Mouse (Mus musculus) midbrain, embryonic 12.5 days (tissue): ENCODE results near the gene Mdm2. TPM values are rescaled to one million over a fixed set of nuclear protein-coding genes. Genes with fewer than 3 reads are reported as not detected.

ENCODE experiments used
- ATAC-seq: fragments of 200-750 bp; cut with Nextera tagmentation; 2 replicates; pipeline ENCODE4 v1.8.0; 2017; ENCODE audit warnings: low read depth, moderate TSS enrichment, moderate library complexity; ENCODE audit not compliant: low FRiP score
- H3K27ac ChIP-seq: fragments of 300-500 bp; sonication (generic); replicated peaks from 2 replicates; pipeline ENCODE4 v1.5.1; 2016; ENCODE audit warnings: mild to moderate bottlenecking
- H3K27me3 ChIP-seq: fragments of 300-500 bp; sonication (generic); 2 replicates; pipeline ENCODE4 v1.6.1; 2016; ENCODE audit warnings: mild to moderate bottlenecking
- H3K36me3 ChIP-seq: fragments of 300-500 bp; sonication (generic); 2 replicates; pipeline ENCODE4 v1.6.1; 2016
- H3K4me1 ChIP-seq: fragments of 300-500 bp; sonication (generic); 2 replicates; pipeline ENCODE4 v1.6.1; 2016
- H3K4me2 ChIP-seq: fragments of 300-500 bp; sonication (generic); replicated peaks from 2 replicates; pipeline ENCODE4 v1.6.1; 2016; ENCODE audit warnings: mild to moderate bottlenecking, moderate library complexity
- H3K4me3 ChIP-seq: fragments of 300-500 bp; sonication (generic); 2 replicates; pipeline ENCODE4 v1.5.1; 2016; ENCODE audit warnings: mild to moderate bottlenecking
- H3K9ac ChIP-seq: fragments of 300-500 bp; sonication (generic); replicated peaks from 2 replicates; pipeline ENCODE4 v1.6.1; 2016; ENCODE audit warnings: mild to moderate bottlenecking, moderate library complexity
- H3K9me3 ChIP-seq: fragments of 300-500 bp; sonication (generic); 2 replicates; pipeline ENCODE4 v1.6.1; 2016; ENCODE audit warnings: mild to moderate bottlenecking
- WGBS: fragments of 180-500 bp; shearing (Covaris S2); methylation state at CpG from one replicate; pipeline ENCODE4 v1.1.7; 2016; 5-methylcytosine and 5-hydroxymethylcytosine counted together
- polyA plus RNA-seq: library from polyadenylated mRNA; unstranded; fragments of >200 nt; fragmentation: Nextera tagmentation; extraction: Ambion mirVana; gene quantifications from 2 replicates; pipeline ENCODE4 v1.2.1, GENCODE M21; 2016

Gene Mdm2
- polyA plus RNA-seq, 1 experiment from 2014 or later = 74.5 TPM

DNA sequence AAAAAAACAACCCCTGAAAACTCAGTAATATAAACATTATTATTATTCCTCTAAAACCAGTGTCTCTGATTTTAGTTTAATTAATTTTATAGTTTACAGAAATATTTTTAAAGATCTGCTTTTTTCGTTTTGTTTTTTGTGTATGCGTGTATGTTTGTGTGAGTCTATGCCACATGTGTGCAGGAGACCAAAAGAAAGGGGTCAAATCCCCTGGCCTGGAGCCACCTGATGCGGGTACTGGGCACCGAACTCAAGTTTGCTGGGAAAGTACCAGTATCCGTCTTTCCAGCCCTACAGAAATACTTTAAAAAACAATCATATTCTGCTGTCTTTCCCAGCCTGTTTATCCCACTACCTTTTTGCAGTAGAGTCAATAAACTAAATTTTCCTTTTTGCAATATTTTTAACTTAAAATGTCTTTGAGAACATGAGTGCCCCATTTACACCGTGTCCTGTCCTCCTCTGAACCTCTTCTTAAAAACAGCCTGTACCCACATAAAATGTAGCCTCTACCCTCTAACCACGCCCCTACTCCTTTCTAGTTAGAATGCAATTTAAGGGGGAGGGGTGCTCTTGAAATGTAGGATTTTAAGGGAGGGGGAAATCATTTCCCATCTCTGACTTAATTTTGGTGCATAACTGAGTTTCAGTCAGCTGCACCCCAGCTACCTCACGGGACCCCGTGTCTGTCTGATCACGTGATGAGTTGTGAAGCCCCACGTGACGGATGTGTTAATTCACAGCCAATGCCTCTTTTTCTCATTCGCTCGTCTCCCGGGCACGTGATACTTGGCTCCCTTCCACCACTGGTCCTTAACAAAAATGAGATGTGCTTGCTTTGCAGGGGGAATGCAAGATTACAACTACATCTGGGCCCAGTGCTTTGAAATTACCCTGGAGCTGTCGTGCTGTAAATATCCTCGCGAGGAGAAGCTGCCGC, 35.2 kb downstream of the Mdm2 start:
- Histone ChIP-seq H3K27ac (peak overlapping the region; percentile 74; the same call in 1 of the 2 replicates), H3K4me3 (peak overlapping the region; percentile 39), H3K9ac (0 out of 2 replicates have a peak overlapping the region, but pooled peaks have one; percentile 34), H3K4me1 (0 out of 2 replicates have a peak, but pooled peaks cover 8% of the 10 kb centered on the region), H3K4me2 (peak overlapping the region; percentile 61), H3K27me3 (peaks cover 15% of the 10 kb centered on the region), H3K36me3 (no peaks in the 10 kb centered on the region), H3K9me3 (no peaks in the 10 kb centered on the region)
- ATAC-seq = peak; percentile 82
- WGBS = 39% methylated on average over 20 of the region's 20 CpGs

GRCm38 (mm10) chr10:117674359-117675019, 36.1 kb downstream of the Mdm2 start:
- H3K9ac ChIP-seq = no peak overlapping the region
- 79% methylated on average over 3 of the region's 3 CpGs for whole genome bisulfite sequencing
- H3K4me1 ChIP-seq = 0 out of 2 replicates have a peak, but pooled peaks cover 8% of the 10 kb centered on the region
- no peaks in the 10 kb centered on the region for H3K36me3 ChIP-seq
- no peaks in the 10 kb centered on the region for H3K9me3 ChIP-seq
- H3K4me3 ChIP-seq = no peak overlapping the region
- no peak overlapping the region for H3K27ac ChIP-seq
- no peak overlapping the region for H3K4me2 ChIP-seq
- H3K27me3 ChIP-seq = peaks cover 15% of the 10 kb centered on the region
- ATAC-seq = no peak

DNA sequence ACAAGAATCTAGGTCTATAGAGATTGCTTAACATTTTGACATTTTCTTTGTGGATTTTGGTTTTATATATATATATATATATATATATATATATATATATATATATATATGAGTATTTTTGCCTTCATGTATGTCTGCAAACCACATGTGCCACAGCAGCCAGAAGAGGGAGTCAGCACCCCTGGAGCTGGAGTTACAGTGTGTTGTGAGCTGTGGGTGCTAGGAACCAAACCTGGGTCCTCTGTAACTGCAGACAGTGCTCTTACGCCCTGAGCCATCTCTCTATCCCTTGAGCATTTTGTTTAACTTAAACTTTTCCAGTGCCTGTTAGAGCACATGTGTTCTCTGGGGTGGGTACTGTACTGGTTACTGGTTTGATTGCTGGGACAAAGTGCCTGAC, 36.6 kb downstream of the Mdm2 start:
- ATAC-seq = no peak
- Histone ChIP-seq H3K9ac (no peak overlapping the region), H3K27me3 (peaks cover 15% of the 10 kb centered on the region), H3K27ac (no peak overlapping the region), H3K36me3 (no peaks in the 10 kb centered on the region), H3K4me2 (no peak overlapping the region), H3K4me1 (0 out of 2 replicates have a peak, but pooled peaks cover 8% of the 10 kb centered on the region), H3K9me3 (no peaks in the 10 kb centered on the region), H3K4me3 (no peak overlapping the region)
- 84% methylated on average over 1 of the region's 1 CpGs for WGBS

DNA sequence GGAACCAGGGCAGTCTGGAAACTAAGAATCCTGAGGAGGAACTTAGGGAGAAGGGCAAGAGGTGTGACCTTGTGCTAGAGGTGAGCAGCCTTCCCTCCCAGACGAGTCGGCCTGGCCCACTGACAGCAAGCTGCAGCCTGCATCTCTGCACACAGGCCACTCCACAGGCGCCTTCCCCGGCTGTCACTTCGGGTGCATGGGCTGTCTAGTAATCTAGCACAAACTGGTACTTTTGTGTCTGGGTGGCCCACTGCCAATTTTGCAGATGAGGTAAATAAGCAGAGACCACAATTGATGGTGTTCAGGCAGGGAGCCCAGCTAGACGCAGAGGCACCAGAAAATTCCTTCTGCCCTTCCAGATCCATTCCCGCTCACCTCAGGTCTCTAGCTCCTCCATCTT, 37.9 kb downstream of the Mdm2 start:
- Histone ChIP-seq H3K9me3 (no peaks in the 10 kb centered on the region), H3K27ac (no peak overlapping the region), H3K9ac (no peak overlapping the region), H3K4me1 (0 out of 2 replicates have a peak, but pooled peaks cover 8% of the 10 kb centered on the region), H3K4me2 (no peak overlapping the region), H3K36me3 (no peaks in the 10 kb centered on the region), H3K27me3 (peaks cover 8% of the 10 kb centered on the region; the same call in 1 of the 2 replicates), H3K4me3 (no peak overlapping the region)
- 77% methylated on average over 7 of the region's 7 CpGs for WGBS
- ATAC-seq = no peak

DNA sequence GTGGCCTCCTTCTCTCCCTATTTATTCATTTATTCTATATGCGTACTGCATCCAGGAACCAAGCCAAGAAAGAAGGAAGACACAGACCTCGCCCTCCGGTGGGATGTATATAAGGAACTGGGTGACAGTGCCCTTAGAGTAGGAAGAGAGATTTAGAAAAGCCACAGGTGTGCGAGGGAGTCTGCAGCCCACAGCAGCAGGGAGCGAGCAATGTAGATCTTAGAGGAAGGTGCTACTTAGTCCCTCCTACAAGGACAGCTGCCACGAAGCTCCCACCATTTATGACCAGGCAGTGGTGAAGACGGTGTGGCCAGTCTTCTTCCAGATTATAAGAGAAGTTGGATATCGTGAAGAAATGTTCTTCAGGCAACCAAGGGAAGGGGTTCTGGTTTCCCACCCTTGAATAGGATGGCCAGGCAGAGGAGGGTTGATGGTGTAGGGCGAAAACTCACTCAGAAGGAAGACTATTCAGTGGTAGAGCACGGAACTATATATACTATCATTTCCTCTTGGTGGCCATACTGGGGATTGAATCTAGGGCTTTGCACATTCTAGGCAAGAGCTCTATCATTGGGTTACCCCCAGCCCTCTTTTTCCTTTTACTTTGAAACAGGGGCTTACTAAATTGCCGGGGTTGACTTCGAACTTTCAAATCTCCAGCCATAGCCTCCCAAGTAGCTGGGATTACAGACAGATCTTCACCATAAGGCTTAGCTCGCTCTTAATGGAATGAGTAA, 38.5 kb downstream of the Mdm2 start:
- Histone ChIP-seq H3K9me3 (no peaks in the 10 kb centered on the region), H3K4me2 (no peak overlapping the region), H3K4me3 (no peak overlapping the region), H3K27ac (no peak overlapping the region), H3K9ac (no peak overlapping the region), H3K27me3 (peaks cover 5% of the 10 kb centered on the region; the same call in 1 of the 2 replicates), H3K4me1 (0 out of 2 replicates have a peak, but pooled peaks cover 8% of the 10 kb centered on the region), H3K36me3 (no peaks in the 10 kb centered on the region)
- no peak for ATAC-seq
- WGBS = 87% methylated on average over 13 of the region's 13 CpGs

DNA sequence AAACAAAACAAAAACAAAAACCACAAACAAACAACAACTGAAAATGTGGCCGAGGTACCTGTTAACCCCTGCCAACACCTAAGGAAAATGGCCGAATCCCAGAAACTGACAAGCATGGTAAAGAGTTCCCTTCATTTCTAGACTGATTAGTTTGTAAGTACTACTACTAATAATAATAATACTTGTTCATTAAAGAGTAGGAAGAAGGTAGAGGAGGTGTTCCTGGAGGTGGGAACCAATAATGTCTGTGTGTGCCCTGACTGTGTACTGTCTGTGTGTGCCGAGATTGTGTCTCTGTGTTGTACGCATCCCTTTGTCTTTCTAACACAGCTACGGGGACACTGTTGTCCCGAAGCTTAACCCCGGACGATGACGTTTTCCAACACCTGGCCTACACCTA, 39.3 kb downstream of the Mdm2 start:
- no peak overlapping the region for H3K27ac ChIP-seq
- WGBS = 88% methylated on average over 9 of the region's 9 CpGs
- H3K9me3 ChIP-seq = no peaks in the 10 kb centered on the region
- H3K36me3 ChIP-seq = no peaks in the 10 kb centered on the region
- H3K4me2 ChIP-seq = no peak overlapping the region
- H3K9ac ChIP-seq = no peak overlapping the region
- 0 out of 2 replicates have a peak, but pooled peaks cover 5% of the 10 kb centered on the region for H3K4me1 ChIP-seq
- H3K27me3 ChIP-seq = peaks cover 5% of the 10 kb centered on the region; the same call in 1 of the 2 replicates
- ATAC-seq = no peak
- H3K4me3 ChIP-seq = no peak overlapping the region

DNA sequence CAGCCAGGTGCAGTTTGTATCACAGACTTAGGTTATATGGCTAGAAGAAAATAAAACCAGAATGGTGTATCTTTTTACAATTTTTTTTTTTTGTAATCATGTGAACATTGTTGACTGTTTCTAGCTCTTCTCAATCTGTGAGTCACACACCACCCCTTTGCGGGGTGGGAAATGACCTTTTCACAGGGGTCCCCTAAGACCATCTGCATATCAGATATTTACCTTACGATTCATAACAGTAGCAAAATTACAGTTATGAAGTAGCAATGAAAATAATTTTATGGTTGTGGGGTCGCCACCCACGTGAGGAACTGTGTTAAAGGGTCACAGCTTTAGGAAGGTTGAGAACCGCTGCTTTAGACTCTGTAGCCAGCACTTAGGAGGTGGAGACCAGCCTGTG, 39.8 kb downstream of the Mdm2 start:
- Histone ChIP-seq H3K9ac (no peak overlapping the region), H3K4me2 (no peak overlapping the region), H3K27me3 (peaks cover 5% of the 10 kb centered on the region; the same call in 1 of the 2 replicates), H3K4me1 (0 out of 2 replicates have a peak, but pooled peaks cover 5% of the 10 kb centered on the region), H3K27ac (no peak overlapping the region), H3K4me3 (no peak overlapping the region), H3K36me3 (no peaks in the 10 kb centered on the region), H3K9me3 (no peaks in the 10 kb centered on the region)
- ATAC-seq = no peak
- 84% methylated on average over 5 of the region's 5 CpGs for WGBS

- H3K4me3 ChIP-seq = no peak overlapping the region
Measured at GRCm38 (mm10) chr10:117670092-117670491, 40.5 kb downstream of the Mdm2 start.

DNA sequence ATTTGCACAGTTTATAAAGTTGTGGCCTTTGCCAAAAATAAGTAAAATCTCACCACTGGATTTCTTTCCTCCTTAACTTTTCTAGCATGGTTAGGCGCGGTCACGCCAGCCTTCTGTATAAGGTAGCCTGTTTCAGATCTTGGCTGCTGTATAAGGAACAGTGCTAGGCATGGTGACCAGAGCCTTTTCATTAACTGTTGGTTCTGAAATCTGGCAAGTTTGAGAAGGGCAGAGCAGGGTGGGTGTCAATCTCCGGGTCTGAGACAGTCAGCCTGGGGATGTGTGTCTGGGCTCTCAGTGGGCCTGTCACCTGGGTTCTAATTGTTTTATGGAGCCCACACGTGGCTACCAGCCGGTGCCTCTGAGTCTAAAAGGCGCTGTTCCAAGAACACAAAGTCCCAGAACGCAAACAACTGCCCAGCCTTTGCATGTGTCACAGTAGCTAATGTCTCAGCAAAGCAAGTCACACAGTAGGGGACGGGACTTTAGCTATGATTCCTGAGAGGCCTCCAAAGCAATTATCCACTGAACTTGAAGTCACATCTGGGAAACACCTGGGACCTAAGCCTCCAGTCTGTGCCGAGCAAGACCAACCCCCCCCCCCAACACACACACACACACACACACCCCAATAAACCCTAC, 41.0 kb downstream of the Mdm2 start:
- Histone ChIP-seq H3K27ac (no peak overlapping the region), H3K4me3 (no peak overlapping the region), H3K9me3 (no peaks in the 10 kb centered on the region), H3K36me3 (no peaks in the 10 kb centered on the region), H3K9ac (no peak overlapping the region), H3K4me1 (no peaks in the 10 kb centered on the region), H3K27me3 (peaks cover 5% of the 10 kb centered on the region; the same call in 1 of the 2 replicates), H3K4me2 (no peak overlapping the region)
- no peak for ATAC-seq
- WGBS = 75% methylated on average over 10 of the region's 10 CpGs

More at GRCm38 (mm10) chr10:117670092-117670491, 40.5 kb downstream of the Mdm2 start:
- Histone ChIP-seq H3K27me3 (peaks cover 5% of the 10 kb centered on the region; the same call in 1 of the 2 replicates), H3K9ac (no peak overlapping the region), H3K4me2 (no peak overlapping the region), H3K36me3 (no peaks in the 10 kb centered on the region), H3K9me3 (no peaks in the 10 kb centered on the region), H3K4me1 (no peaks in the 10 kb centered on the region), H3K27ac (no peak overlapping the region)
- WGBS = 78% methylated on average over 3 of the region's 3 CpGs
- no peak for ATAC-seq

- Histone ChIP-seq H3K27me3 (no peaks in the 10 kb centered on the region; the same call in 1 of the 2 replicates), H3K36me3 (no peaks in the 10 kb centered on the region)
- 89% methylated on average over 10 of the region's 10 CpGs for WGBS
Measured at GRCm38 (mm10) chr10:117668546-117669300, 41.8 kb downstream of the Mdm2 start.

More at GRCm38 (mm10) chr10:117668546-117669300, 41.8 kb downstream of the Mdm2 start:
- H3K4me2 ChIP-seq = no peak overlapping the region
- no peaks in the 10 kb centered on the region for H3K9me3 ChIP-seq
- H3K27ac ChIP-seq = no peak overlapping the region
- no peaks in the 10 kb centered on the region; the same call in 1 of the 2 replicates for H3K4me1 ChIP-seq
- no peak overlapping the region for H3K9ac ChIP-seq
- ATAC-seq = no peak
- no peak overlapping the region for H3K4me3 ChIP-seq
